Mouse (Mus musculus): ENCODE measurements around the gene Dupd1. TPM values are rescaled to one million over a fixed set of nuclear protein-coding genes. Genes with fewer than 3 reads are reported as not detected.
A peak's percentile ranks its signal among the peaks of the same experiment; 100 is the strongest.

Gene Dupd1
- polyA plus RNA-seq, 1 experiment from 2014 or later: not detected

DNA sequence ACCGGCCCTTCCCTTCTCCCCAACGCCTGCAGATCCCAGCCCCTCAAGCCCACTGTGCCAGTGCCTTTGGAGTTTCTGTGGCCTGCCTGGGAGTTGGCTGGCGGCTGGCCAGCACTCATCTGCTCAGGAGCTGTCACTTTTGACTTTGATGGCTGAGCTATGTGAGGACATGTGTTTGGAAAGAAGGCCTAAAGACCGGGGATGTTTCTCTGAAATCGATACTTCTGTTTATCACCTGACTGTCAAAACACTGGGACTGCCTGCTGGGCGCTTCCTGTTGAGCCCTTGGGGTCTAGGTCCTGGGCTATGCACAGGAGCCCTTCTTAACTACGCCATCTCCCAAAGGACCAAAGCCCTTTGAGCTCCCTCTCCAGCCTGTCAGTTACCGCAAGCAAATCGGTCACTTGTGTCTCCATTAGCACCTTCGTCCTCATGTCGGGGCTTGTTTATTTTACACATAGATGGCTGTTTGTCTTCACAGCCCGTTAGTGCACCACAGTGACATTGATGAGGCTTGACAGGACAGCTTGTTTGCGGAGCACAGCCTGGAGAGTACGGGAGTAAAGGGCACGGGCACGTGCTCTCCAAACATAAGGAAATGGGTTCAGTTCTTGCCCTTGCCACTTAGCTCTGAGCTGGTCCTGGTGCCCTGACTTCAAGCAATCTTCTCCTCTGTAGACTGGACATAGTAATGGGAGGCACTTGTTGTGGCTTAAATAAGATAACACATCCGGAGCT is 5.4 kb upstream of the Dupd1 start:
- Histone ChIP-seq H3K27ac (no peak overlapping the region), H3K4me1 (peaks cover 9% of the 10 kb centered on the region), H3K4me3 (no peak overlapping the region), H3K9me3 (replicated peaks) (no peaks in the 10 kb centered on the region), H3K9ac (no peak overlapping the region), H3K36me3 (ENCODE audit: poor library complexity, severe bottlenecking) (no peaks in the 10 kb centered on the region), H3K27me3 (no peaks in the 10 kb centered on the region), H3K4me2 (no peak overlapping the region)
- ATAC-seq: peak; percentile 57
- 47% methylated on average over 17 of the region's 17 CpGs for WGBS

GRCm38 (mm10) chr14:21711231-21711630 is 3.1 kb downstream of the Dupd1 start:
- no peaks in the 10 kb centered on the region for H3K27me3 ChIP-seq
- no peak overlapping the region for H3K4me3 ChIP-seq
- no peak overlapping the region for H3K9ac ChIP-seq
- 89% methylated on average over 2 of the region's 2 CpGs for WGBS
- no peak overlapping the region for H3K4me2 ChIP-seq
- H3K4me1 ChIP-seq: peaks cover 9% of the 10 kb centered on the region
- no peaks in the 10 kb centered on the region for H3K9me3 ChIP-seq (replicated peaks)
- ATAC-seq: no peak
- H3K36me3 ChIP-seq (ENCODE audit: poor library complexity, severe bottlenecking): no peaks in the 10 kb centered on the region
- H3K27ac ChIP-seq: no peak overlapping the region

DNA sequence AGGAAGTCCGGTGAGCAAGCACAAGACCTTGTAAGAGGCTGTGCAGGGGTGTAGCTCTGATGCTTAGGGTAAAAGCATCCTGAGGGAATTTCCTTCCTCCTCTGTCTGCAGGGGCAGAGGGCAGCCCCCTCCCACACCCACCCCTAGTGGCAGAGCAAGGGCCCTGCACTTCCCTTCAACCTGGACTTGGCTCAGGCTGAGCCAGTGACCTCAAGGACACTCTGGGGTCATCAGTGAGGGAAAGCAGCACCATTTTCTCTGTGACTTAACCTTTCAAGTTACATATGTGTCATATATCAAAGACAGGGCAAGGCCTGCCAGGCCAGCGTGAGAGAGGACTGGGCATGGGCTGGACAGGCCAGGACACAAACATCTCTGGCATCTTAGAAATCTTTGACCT is 4.8 kb downstream of the Dupd1 start:
- no peaks in the 10 kb centered on the region for H3K27me3 ChIP-seq

GRCm38 (mm10) chr14:21706759-21707571 is 7.4 kb downstream of the Dupd1 start:
- H3K9ac ChIP-seq: no peak overlapping the region
- peaks cover 9% of the 10 kb centered on the region for H3K4me1 ChIP-seq
- 55% methylated on average over 12 of the region's 12 CpGs for WGBS
- no peaks in the 10 kb centered on the region for H3K36me3 ChIP-seq (ENCODE audit: poor library complexity, severe bottlenecking)
- no peak overlapping the region for H3K4me3 ChIP-seq
- peak overlapping the region; percentile 66 for H3K27ac ChIP-seq
- no peak overlapping the region for H3K4me2 ChIP-seq
- H3K27me3 ChIP-seq: no peaks in the 10 kb centered on the region
- no peaks in the 10 kb centered on the region for H3K9me3 ChIP-seq (replicated peaks)
- no peak for ATAC-seq

More for the DNA sequence above, 4.8 kb downstream of the Dupd1 start:
- 59% methylated on average over 2 of the region's 2 CpGs for WGBS
- H3K4me3 ChIP-seq: no peak overlapping the region
- ATAC-seq: no peak
- H3K9me3 ChIP-seq (replicated peaks): no peaks in the 10 kb centered on the region
- no peak overlapping the region for H3K9ac ChIP-seq
- H3K27ac ChIP-seq: no peak overlapping the region
- H3K4me1 ChIP-seq: peaks cover 9% of the 10 kb centered on the region
- H3K4me2 ChIP-seq: no peak overlapping the region
- no peaks in the 10 kb centered on the region for H3K36me3 ChIP-seq (ENCODE audit: poor library complexity, severe bottlenecking)

DNA sequence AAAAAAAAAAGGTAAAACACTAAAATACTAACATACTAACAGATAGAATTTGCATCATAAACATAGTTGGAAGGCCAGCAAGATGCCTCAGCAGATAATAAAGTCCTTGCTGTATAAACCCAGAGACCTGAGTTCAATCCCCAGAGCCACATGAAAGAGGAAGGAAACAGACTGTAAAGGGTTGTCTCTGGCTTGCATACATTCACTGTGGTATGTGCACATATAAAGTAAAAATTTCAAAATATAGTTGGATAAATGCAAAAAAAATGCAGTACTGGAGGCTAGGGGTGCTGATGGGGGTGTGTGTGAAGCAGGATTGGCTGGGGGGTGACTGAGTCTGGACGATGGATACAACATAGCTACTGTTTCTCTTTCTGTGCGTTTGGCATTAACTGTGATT is 8.9 kb downstream of the Dupd1 start:
- Histone ChIP-seq H3K4me2 (no peak overlapping the region), H3K4me1 (peaks cover 9% of the 10 kb centered on the region), H3K4me3 (no peak overlapping the region), H3K36me3 (ENCODE audit: poor library complexity, severe bottlenecking) (no peaks in the 10 kb centered on the region), H3K9me3 (replicated peaks) (no peaks in the 10 kb centered on the region), H3K27ac (no peak overlapping the region), H3K9ac (no peak overlapping the region), H3K27me3 (no peaks in the 10 kb centered on the region)
- ATAC-seq: no peak
- WGBS: 91% methylated on average over 2 of the region's 2 CpGs

DNA sequence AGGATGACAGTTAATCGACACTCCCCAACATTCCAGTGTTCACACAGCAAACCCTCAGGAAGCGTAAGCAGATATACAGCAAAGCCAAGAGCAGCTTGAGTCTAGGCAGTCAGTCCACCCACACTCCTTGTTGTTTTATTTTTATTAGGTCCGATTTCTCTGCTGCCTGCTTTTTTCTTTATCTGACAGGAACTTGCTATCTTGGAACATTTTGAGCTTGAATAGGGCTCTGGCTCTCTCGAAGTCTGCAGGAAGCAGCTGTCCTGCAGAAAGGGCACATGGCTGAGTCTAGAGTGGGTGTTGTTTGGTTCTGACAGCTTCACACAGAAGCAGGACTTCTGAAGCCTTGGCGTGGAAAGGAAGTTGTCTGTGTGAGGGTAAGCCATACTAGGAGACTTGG is 11.1 kb downstream of the Dupd1 start:
- ATAC-seq: no peak
- WGBS: 89% methylated on average over 5 of the region's 5 CpGs
- Histone ChIP-seq H3K4me2 (no peak overlapping the region), H3K9me3 (replicated peaks) (no peaks in the 10 kb centered on the region), H3K27ac (no peak overlapping the region), H3K27me3 (no peaks in the 10 kb centered on the region), H3K9ac (no peak overlapping the region), H3K36me3 (ENCODE audit: poor library complexity, severe bottlenecking) (no peaks in the 10 kb centered on the region), H3K4me3 (no peak overlapping the region), H3K4me1 (peaks cover 9% of the 10 kb centered on the region)

DNA sequence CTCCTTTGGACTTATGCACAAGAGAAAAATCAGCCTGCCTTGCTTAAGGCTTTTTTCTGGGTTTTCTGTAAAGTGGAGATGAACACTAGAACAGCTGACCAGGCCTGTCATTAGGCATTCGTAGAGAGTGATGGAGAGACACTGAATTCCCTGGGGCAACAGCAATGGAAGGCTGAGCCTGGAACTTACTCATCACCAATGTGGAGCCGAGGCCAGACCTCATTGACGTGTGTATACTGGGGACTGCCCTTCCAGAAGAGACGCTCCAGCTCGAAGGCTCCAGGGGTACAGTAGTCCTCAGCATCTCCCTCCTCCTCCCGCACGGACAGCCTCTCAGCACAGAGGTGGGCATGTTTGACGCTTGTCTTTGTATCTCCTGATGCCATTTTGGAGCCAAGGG is 11.7 kb downstream of the Dupd1 start:
- 87% methylated on average over 8 of the region's 8 CpGs for WGBS

DNA sequence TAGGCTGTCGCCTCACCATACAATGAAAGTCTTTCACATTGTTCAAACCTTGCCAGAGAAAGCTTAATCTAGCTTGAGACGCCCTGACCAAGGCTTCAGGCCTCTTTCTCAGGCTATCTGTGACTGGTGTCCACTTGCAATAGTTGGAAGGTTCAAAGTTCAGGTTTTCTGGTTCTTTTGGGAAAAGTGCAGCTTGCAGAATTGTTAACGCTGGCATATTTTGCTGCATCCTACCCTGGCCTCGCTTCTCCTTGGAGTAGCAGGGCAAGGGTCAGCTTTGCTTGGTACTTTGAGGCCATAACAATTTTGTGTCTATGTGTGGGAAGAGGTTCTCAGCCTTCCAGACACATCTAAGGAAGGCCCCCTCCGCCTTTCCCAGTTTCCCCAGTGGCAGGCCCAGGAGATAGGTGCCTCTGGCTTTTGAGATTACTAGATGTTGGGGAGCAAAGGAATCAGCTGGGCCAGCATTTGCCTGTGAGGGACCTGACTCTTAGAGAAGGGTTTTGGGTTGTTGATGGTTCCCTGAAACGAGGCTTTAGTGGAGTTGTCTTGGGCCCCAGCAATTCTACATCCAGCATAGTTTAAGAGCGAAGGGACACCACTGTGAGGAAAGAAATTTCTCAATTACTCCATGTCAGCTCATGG is 18.1 kb downstream of the Dupd1 start:
- peaks cover 5% of the 10 kb centered on the region for H3K9me3 ChIP-seq (replicated peaks)
- 82% methylated on average over 7 of the region's 7 CpGs for WGBS

More for the DNA sequence above, 11.7 kb downstream of the Dupd1 start:
- Histone ChIP-seq H3K4me3 (no peak overlapping the region), H3K9ac (no peak overlapping the region), H3K4me1 (peaks cover 9% of the 10 kb centered on the region), H3K27me3 (no peaks in the 10 kb centered on the region), H3K9me3 (replicated peaks) (no peaks in the 10 kb centered on the region), H3K4me2 (no peak overlapping the region), H3K27ac (no peak overlapping the region), H3K36me3 (ENCODE audit: poor library complexity, severe bottlenecking) (no peaks in the 10 kb centered on the region)
- ATAC-seq: no peak

GRCm38 (mm10) chr14:21695020-21695419 is 19.4 kb downstream of the Dupd1 start:
- no peaks in the 10 kb centered on the region for H3K27me3 ChIP-seq
- H3K27ac ChIP-seq: no peak overlapping the region
- 82% methylated on average over 6 of the region's 6 CpGs for WGBS
- no peaks in the 10 kb centered on the region for H3K4me1 ChIP-seq
- ATAC-seq: no peak
- H3K9ac ChIP-seq: no peak overlapping the region
- H3K9me3 ChIP-seq (replicated peaks): peaks cover 5% of the 10 kb centered on the region
- no peak overlapping the region for H3K4me3 ChIP-seq
- no peak overlapping the region for H3K4me2 ChIP-seq
- no peaks in the 10 kb centered on the region for H3K36me3 ChIP-seq (ENCODE audit: poor library complexity, severe bottlenecking)

More for the DNA sequence above, 18.1 kb downstream of the Dupd1 start:
- ATAC-seq: no peak
- H3K27me3 ChIP-seq: no peaks in the 10 kb centered on the region
- H3K9ac ChIP-seq: no peak overlapping the region
- no peak overlapping the region for H3K4me3 ChIP-seq
- no peak overlapping the region for H3K4me2 ChIP-seq
- H3K27ac ChIP-seq: no peak overlapping the region
- H3K4me1 ChIP-seq: no peaks in the 10 kb centered on the region
- no peaks in the 10 kb centered on the region for H3K36me3 ChIP-seq (ENCODE audit: poor library complexity, severe bottlenecking)

- WGBS: 86% methylated on average over 3 of the region's 3 CpGs
- Histone ChIP-seq H3K27ac (no peak overlapping the region), H3K4me2 (no peak overlapping the region), H3K4me3 (no peak overlapping the region), H3K36me3 (ENCODE audit: poor library complexity, severe bottlenecking) (no peaks in the 10 kb centered on the region), H3K9me3 (replicated peaks) (peaks cover 5% of the 10 kb centered on the region), H3K4me1 (peaks cover 9% of the 10 kb centered on the region), H3K9ac (no peak overlapping the region), H3K27me3 (peaks cover 18% of the 10 kb centered on the region)
- no peak for ATAC-seq
Observed at GRCm38 (mm10) chr14:21691070-21691469, 23.3 kb downstream of the Dupd1 start.

GRCm38 (mm10) chr14:21686376-21687279 is 27.7 kb downstream of the Dupd1 start:
- Histone ChIP-seq H3K27ac (no peak overlapping the region), H3K9ac (peak overlapping the region; percentile 30; the same call in 1 of the 2 replicates), H3K27me3 (peaks cover 27% of the 10 kb centered on the region), H3K4me1 (peaks cover 29% of the 10 kb centered on the region), H3K9me3 (replicated peaks) (no peaks in the 10 kb centered on the region), H3K4me3 (peak overlapping the region; percentile 29), H3K36me3 (ENCODE audit: poor library complexity, severe bottlenecking) (no peaks in the 10 kb centered on the region), H3K4me2 (peak overlapping the region; percentile 59)
- WGBS: 10% methylated on average over 49 of the region's 49 CpGs
- ATAC-seq: no peak

All from forebrain, embryonic 13.5 days (tissue).